Mouse (Mus musculus) midbrain, embryonic 12.5 days (tissue): ENCODE results near the gene Dzip1l. TPM values are rescaled to one million over a fixed set of nuclear protein-coding genes. Genes with fewer than 3 reads are reported as not detected.

Experiments
- ATAC-seq: fragments of 200-750 bp; cut with Nextera tagmentation; 2 replicates; pipeline ENCODE4 v1.8.0; 2017; ENCODE audit warnings: low read depth, moderate TSS enrichment, moderate library complexity; ENCODE audit not compliant: low FRiP score
- H3K27ac ChIP-seq: fragments of 300-500 bp; sonication (generic); replicated peaks from 2 replicates; pipeline ENCODE4 v1.5.1; 2016; ENCODE audit warnings: mild to moderate bottlenecking
- H3K27me3 ChIP-seq: fragments of 300-500 bp; sonication (generic); 2 replicates; pipeline ENCODE4 v1.6.1; 2016; ENCODE audit warnings: mild to moderate bottlenecking
- H3K36me3 ChIP-seq: fragments of 300-500 bp; sonication (generic); 2 replicates; pipeline ENCODE4 v1.6.1; 2016
- H3K4me1 ChIP-seq: fragments of 300-500 bp; sonication (generic); 2 replicates; pipeline ENCODE4 v1.6.1; 2016
- H3K4me2 ChIP-seq: fragments of 300-500 bp; sonication (generic); replicated peaks from 2 replicates; pipeline ENCODE4 v1.6.1; 2016; ENCODE audit warnings: mild to moderate bottlenecking, moderate library complexity
- H3K4me3 ChIP-seq: fragments of 300-500 bp; sonication (generic); 2 replicates; pipeline ENCODE4 v1.5.1; 2016; ENCODE audit warnings: mild to moderate bottlenecking
- H3K9ac ChIP-seq: fragments of 300-500 bp; sonication (generic); replicated peaks from 2 replicates; pipeline ENCODE4 v1.6.1; 2016; ENCODE audit warnings: mild to moderate bottlenecking, moderate library complexity
- H3K9me3 ChIP-seq: fragments of 300-500 bp; sonication (generic); 2 replicates; pipeline ENCODE4 v1.6.1; 2016; ENCODE audit warnings: mild to moderate bottlenecking
- WGBS: fragments of 180-500 bp; shearing (Covaris S2); methylation state at CpG from one replicate; pipeline ENCODE4 v1.1.7; 2016; 5-methylcytosine and 5-hydroxymethylcytosine counted together
- polyA plus RNA-seq: library from polyadenylated mRNA; unstranded; fragments of >200 nt; fragmentation: Nextera tagmentation; extraction: Ambion mirVana; gene quantifications from 2 replicates; pipeline ENCODE4 v1.2.1, GENCODE M21; 2016

Dzip1l gene
- polyA plus RNA-seq, 1 experiment from 2014 or later, result 19.0 TPM

- H3K27ac ChIP-seq, result peak overlapping the region; percentile 42; the same call in 1 of the 2 replicates
- no peak overlapping the region for H3K9ac ChIP-seq
- no peak overlapping the region for H3K4me3 ChIP-seq
- no peak overlapping the region for H3K4me2 ChIP-seq
- no peaks in the 10 kb centered on the region for H3K27me3 ChIP-seq
- WGBS, result 77% methylated on average over 16 of the region's 16 CpGs
- ATAC-seq, result no peak
- peaks cover 43% of the 10 kb centered on the region for H3K36me3 ChIP-seq
- H3K9me3 ChIP-seq, result no peaks in the 10 kb centered on the region
- no peaks in the 10 kb centered on the region for H3K4me1 ChIP-seq
These were observed 32.4 kb downstream of the Dzip1l start for GRCm38 (mm10) chr9:99661606-99662166.

GRCm38 (mm10) chr9:99662406-99662805 lies 33.1 kb downstream of the Dzip1l start:
- Histone ChIP-seq H3K27me3 (no peaks in the 10 kb centered on the region), H3K4me1 (no peaks in the 10 kb centered on the region), H3K4me2 (no peak overlapping the region), H3K9ac (no peak overlapping the region), H3K36me3 (peaks cover 45% of the 10 kb centered on the region), H3K4me3 (no peak overlapping the region), H3K27ac (no peak overlapping the region), H3K9me3 (no peaks in the 10 kb centered on the region)
- no peak for ATAC-seq
- 31% methylated on average over 7 of the region's 7 CpGs for WGBS

GRCm38 (mm10) chr9:99662887-99663286 lies 33.6 kb downstream of the Dzip1l start:
- Histone ChIP-seq H3K9ac (no peak overlapping the region), H3K36me3 (peaks cover 49% of the 10 kb centered on the region), H3K4me3 (no peak overlapping the region), H3K4me1 (no peaks in the 10 kb centered on the region), H3K9me3 (no peaks in the 10 kb centered on the region), H3K27ac (no peak overlapping the region), H3K27me3 (no peaks in the 10 kb centered on the region), H3K4me2 (no peak overlapping the region)
- no peak for ATAC-seq
- WGBS, result 94% methylated on average over 10 of the region's 10 CpGs

- peaks cover 56% of the 10 kb centered on the region for H3K36me3 ChIP-seq
- H3K9ac ChIP-seq, result no peak overlapping the region
- WGBS, result 76% methylated on average over 8 of the region's 8 CpGs
- H3K27me3 ChIP-seq, result no peaks in the 10 kb centered on the region
- no peaks in the 10 kb centered on the region for H3K4me1 ChIP-seq
- no peaks in the 10 kb centered on the region for H3K9me3 ChIP-seq
- no peak overlapping the region for H3K4me2 ChIP-seq
- no peak for ATAC-seq
- no peak overlapping the region for H3K27ac ChIP-seq
- H3K4me3 ChIP-seq, result no peak overlapping the region
These were observed 38.3 kb downstream of the Dzip1l start for GRCm38 (mm10) chr9:99667596-99667995.

GRCm38 (mm10) chr9:99671603-99672002 lies 42.3 kb downstream of the Dzip1l start:
- 47% methylated on average over 2 of the region's 2 CpGs for WGBS
- H3K4me2 ChIP-seq, result no peak overlapping the region
- peaks cover 32% of the 10 kb centered on the region for H3K36me3 ChIP-seq
- H3K27ac ChIP-seq, result no peak overlapping the region
- no peaks in the 10 kb centered on the region; the same call in 1 of the 2 replicates for H3K27me3 ChIP-seq
- H3K4me1 ChIP-seq, result no peaks in the 10 kb centered on the region
- H3K4me3 ChIP-seq, result no peak overlapping the region
- no peak overlapping the region for H3K9ac ChIP-seq
- no peaks in the 10 kb centered on the region for H3K9me3 ChIP-seq
- ATAC-seq, result no peak

GRCm38 (mm10) chr9:99675714-99676113 lies 46.4 kb downstream of the Dzip1l start:
- Histone ChIP-seq H3K27ac (no peak overlapping the region), H3K4me1 (no peaks in the 10 kb centered on the region), H3K4me2 (no peak overlapping the region), H3K4me3 (no peak overlapping the region), H3K36me3 (no peaks in the 10 kb centered on the region), H3K27me3 (no peaks in the 10 kb centered on the region; the same call in 1 of the 2 replicates), H3K9me3 (no peaks in the 10 kb centered on the region), H3K9ac (no peak overlapping the region)
- ATAC-seq, result no peak
- 84% methylated on average over 3 of the region's 3 CpGs for WGBS

- no peaks in the 10 kb centered on the region; the same call in 1 of the 2 replicates for H3K4me1 ChIP-seq
- 89% methylated on average over 21 of the region's 21 CpGs for WGBS
- H3K9me3 ChIP-seq, result no peaks in the 10 kb centered on the region
- ATAC-seq, result no peak
- H3K9ac ChIP-seq, result no peak overlapping the region
- H3K27ac ChIP-seq, result no peak overlapping the region
- no peak overlapping the region for H3K4me3 ChIP-seq
- H3K4me2 ChIP-seq, result no peak overlapping the region
- no peaks in the 10 kb centered on the region for H3K27me3 ChIP-seq
- H3K36me3 ChIP-seq, result no peaks in the 10 kb centered on the region
These were observed 52.8 kb downstream of the Dzip1l start for GRCm38 (mm10) chr9:99681980-99682570.

GRCm38 (mm10) chr9:99685061-99685521 lies 55.8 kb downstream of the Dzip1l start:
- no peak overlapping the region for H3K4me3 ChIP-seq
- no peak for ATAC-seq
- no peak overlapping the region for H3K27ac ChIP-seq
- no peaks in the 10 kb centered on the region for H3K9me3 ChIP-seq
- no peaks in the 10 kb centered on the region for H3K36me3 ChIP-seq
- 76% methylated on average over 5 of the region's 5 CpGs for WGBS
- no peak overlapping the region for H3K4me2 ChIP-seq
- H3K4me1 ChIP-seq, result no peaks in the 10 kb centered on the region; the same call in 1 of the 2 replicates
- H3K9ac ChIP-seq, result no peak overlapping the region
- H3K27me3 ChIP-seq, result no peaks in the 10 kb centered on the region

- no peaks in the 10 kb centered on the region; the same call in 1 of the 2 replicates for H3K4me1 ChIP-seq
- H3K27ac ChIP-seq, result no peak overlapping the region
- 82% methylated on average over 5 of the region's 5 CpGs for WGBS
- no peaks in the 10 kb centered on the region for H3K36me3 ChIP-seq
- no peaks in the 10 kb centered on the region for H3K27me3 ChIP-seq
- H3K4me3 ChIP-seq, result no peak overlapping the region
- H3K9ac ChIP-seq, result no peak overlapping the region
- no peak overlapping the region for H3K4me2 ChIP-seq
- ATAC-seq, result no peak
- no peaks in the 10 kb centered on the region for H3K9me3 ChIP-seq
These were observed 56.4 kb downstream of the Dzip1l start for GRCm38 (mm10) chr9:99685536-99686231.

GRCm38 (mm10) chr9:99689796-99690195 lies 60.5 kb downstream of the Dzip1l start:
- H3K27me3 ChIP-seq, result no peaks in the 10 kb centered on the region
- no peak overlapping the region for H3K4me2 ChIP-seq
- H3K36me3 ChIP-seq, result no peaks in the 10 kb centered on the region
- no peak for ATAC-seq
- H3K9ac ChIP-seq, result no peak overlapping the region
- 90% methylated on average over 5 of the region's 5 CpGs for WGBS
- H3K9me3 ChIP-seq, result no peaks in the 10 kb centered on the region
- no peaks in the 10 kb centered on the region; the same call in 1 of the 2 replicates for H3K4me1 ChIP-seq
- no peak overlapping the region for H3K27ac ChIP-seq
- H3K4me3 ChIP-seq, result no peak overlapping the region

- H3K9ac ChIP-seq, result no peak overlapping the region
- H3K4me3 ChIP-seq, result no peak overlapping the region
- no peak overlapping the region for H3K4me2 ChIP-seq
- H3K27me3 ChIP-seq, result no peaks in the 10 kb centered on the region
- H3K9me3 ChIP-seq, result no peaks in the 10 kb centered on the region
- no peaks in the 10 kb centered on the region for H3K36me3 ChIP-seq
- no peaks in the 10 kb centered on the region for H3K4me1 ChIP-seq
- no peak for ATAC-seq
- H3K27ac ChIP-seq, result no peak overlapping the region
- WGBS, result 79% methylated on average over 7 of the region's 7 CpGs
These were observed 61.1 kb downstream of the Dzip1l start for GRCm38 (mm10) chr9:99690386-99690785.

- no peak overlapping the region for H3K9ac ChIP-seq
- H3K9me3 ChIP-seq, result no peaks in the 10 kb centered on the region
- no peak for ATAC-seq
- no peaks in the 10 kb centered on the region for H3K36me3 ChIP-seq
- H3K27ac ChIP-seq, result no peak overlapping the region
- no peaks in the 10 kb centered on the region for H3K27me3 ChIP-seq
- 64% methylated on average over 7 of the region's 7 CpGs for WGBS
- H3K4me3 ChIP-seq, result no peak overlapping the region
- H3K4me2 ChIP-seq, result no peak overlapping the region
- H3K4me1 ChIP-seq, result no peaks in the 10 kb centered on the region
These were observed 65.7 kb downstream of the Dzip1l start for GRCm38 (mm10) chr9:99694961-99695360.
